Mouse (Mus musculus): ENCODE data around the gene Ctnna2.

The Ctnna2 gene

DNA sequence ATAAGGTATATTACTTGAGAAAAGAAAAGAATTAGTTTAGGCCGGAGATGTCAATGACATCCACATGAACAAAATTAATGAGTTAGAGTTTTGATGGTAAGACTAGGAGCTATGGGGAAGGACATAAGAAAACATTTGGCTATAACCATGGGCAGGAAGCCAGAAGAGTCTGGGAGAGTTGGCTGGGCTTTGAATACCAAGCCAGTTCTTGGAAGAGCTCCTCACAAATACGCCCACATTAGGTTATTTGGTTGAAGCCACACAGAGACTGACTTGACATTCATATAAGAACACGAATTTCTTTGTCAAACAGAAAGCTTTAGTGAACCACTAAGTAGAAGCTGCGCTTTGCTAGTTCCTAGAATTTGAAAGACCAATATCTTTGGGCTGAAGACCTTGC is 554.7 kb downstream of the Ctnna2 start:
- no peak for DNase-seq (ENCODE audit: low spot score)

DNA sequence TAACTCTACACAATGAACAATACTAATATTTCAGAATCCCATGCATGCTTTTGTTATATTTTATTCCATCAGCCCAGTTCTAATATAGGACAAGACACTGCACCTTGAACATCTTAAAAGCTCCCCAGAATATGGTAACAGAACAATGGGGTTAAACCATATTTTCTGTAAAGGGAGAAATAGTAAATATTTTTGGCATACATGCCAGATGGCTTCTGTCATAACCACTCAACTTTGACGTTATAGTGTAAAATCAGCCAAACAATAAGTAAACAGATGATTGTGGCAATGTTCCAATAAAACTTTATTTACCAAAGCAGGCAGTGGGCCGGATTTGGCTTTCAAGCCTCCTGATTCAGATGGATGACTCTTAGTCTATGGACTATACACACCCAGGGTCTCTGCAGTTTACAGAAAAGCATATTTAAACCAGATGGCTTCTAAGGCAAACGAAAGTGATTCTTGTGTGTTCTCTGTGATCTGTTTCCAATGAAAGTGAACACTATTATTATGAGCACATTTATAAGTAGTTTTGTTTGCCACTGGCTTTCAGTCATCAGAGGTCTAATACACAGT is 557.8 kb downstream of the Ctnna2 start:
- no peak for DNase-seq (ENCODE audit: low spot score)

DNA sequence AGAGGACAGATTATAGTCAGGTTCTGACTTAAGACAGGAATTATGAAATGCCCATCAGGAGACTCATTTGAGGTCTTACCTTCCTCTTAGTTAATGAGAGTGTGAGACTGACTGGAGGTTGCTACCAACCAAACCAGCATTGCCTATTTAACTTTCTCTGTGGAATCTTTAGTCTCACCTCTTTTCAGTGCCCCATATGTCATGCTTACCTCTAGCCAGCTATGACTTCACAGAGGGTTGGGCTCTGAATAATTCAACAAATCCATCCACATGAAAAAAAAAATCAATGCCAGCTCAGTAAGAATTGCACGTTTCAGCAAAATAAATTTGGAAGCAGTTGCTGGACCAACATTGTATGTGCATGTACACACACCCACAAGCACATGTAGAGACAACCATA is 562.5 kb downstream of the Ctnna2 start:
- DNase-seq (ENCODE audit: low spot score), result no peak

DNA sequence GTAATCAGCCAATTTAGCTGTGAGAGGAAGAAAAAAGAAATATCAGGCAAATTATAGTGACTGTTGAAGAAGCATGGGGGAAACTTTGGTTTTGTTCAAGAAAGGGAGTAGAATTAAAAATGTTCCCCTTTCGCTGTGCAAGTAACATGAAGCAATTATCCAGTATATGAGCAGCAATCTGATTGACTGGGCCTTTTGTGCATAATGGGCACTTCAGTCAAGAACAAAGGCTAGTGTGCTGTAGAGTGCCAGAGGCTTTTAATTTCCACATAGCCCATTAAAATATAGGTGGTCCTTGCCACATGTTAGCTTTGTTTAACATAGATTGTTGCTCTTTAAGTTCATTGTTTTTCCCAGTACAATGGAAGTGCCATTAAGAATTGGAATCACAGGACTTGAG is 566.0 kb downstream of the Ctnna2 start:
- no peak for DNase-seq (ENCODE audit: low spot score)

DNA sequence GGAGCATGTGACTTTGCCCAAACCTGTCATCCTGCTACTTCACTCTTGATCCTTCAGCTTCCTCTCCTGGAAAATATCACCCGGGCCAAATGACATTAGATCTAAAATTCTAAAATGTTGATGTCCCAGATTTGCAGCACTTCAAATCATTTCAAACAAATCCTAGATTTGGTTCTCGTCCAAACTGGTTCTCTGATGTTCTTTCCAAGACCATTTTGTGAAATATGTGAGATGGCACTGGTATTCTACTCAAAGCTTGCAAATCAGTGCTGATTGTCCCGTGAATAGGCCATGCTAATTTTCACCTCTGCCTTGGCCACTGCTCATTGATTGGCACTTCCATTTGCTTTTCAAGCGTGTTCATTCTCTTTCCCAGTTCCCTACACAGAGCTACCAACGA is 571.0 kb downstream of the Ctnna2 start:
- DNase-seq (ENCODE audit: low spot score), result no peak

DNA sequence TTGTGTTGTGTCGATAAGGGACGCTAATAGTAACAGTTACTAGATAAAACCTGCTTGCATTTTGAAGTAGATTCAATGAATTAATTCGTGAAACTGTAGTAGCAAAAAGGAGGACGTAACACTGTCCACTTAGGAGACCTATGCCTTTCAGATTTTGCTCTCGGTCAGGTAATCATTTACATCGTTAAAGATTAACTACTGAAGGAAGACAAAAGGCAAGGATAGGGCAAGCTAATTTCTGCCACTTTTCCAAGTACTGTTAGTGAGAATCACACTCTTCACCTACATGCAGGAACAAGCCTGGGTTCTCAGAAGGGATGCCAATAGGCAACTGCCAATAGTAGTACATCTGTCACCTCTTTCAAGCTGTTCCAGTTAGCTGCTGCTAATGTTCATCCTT is 578.7 kb downstream of the Ctnna2 start:
- no peak for DNase-seq (ENCODE audit: low spot score)

DNA sequence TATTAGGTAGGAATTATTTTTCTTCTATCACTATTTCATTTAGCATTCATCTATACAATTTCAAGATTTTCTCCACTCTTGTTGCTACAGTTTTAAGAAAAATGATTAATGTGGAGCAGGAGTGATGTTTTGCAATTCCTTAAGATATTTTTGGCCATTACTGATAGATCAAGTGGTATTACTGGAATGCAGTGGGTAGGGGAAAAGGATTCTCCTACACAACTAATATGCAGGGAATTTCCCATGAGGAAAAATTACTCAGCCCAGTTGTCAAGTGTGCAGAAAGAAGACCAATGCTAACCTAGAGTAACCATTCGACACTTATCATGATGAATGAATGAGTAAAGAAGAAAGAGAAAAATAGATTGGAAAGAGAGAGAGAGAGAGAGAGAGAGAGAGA is 587.8 kb downstream of the Ctnna2 start:
- DNase-seq (ENCODE audit: low spot score), result no peak

DNA sequence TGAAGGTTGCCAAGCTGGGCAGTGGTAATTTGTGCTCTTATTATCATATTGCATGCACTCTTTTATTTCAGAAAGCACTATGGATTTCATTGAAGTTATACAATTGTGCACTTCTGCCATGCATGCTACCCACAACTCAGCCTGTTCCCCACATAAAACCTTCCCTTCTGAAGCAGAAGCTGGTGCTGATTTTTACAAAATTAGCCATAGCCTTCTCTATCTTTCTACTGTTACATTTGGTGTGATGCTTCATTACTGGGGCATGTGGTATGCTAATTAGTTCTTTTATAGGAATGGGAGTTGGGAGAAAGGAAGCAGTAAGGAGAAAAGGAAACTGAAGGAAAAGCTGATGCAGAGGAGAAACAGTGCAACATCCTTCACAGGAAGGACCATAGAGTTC is 598.2 kb downstream of the Ctnna2 start:
- no peak for DNase-seq (ENCODE audit: low spot score)

DNA sequence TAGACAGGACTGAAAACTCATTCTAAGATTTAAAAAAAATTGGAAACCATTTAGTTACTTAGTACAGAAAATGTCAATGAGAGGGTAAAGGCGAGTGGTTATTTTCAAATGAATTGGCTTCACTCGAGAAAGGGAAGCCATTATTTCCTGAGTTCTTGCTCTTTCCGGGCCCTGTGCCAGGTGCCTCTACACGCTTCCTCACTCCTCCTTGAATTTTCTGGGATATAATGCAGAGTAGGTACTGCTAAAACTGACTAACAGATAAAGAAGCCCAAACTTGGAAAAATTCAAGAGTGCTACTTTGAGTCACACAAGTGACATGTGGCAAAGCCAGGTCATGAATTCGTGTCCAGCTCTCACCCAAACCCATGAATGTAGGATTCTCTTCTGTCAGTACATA is 606.4 kb downstream of the Ctnna2 start:
- no peak for DNase-seq (ENCODE audit: low spot score)

DNA sequence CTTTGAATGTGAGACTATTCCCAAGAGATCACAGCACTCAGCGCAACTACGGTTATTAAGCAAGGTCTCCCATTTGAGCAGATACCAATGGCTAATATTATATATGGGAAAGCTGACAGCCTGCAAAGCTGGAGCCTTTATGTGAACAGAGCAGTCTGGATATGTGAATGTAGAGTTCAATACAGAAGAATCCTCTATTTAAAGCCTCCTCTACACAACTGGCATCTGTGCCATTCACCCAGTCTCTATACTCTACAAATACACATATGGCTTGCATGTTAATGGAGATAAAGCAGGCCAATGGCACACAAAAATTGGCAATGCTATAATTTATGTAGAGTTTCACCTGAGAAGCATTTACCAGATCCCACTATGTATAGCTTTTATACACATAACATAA is 608.4 kb downstream of the Ctnna2 start:
- DNase-seq (ENCODE audit: low spot score), result no peak

DNA sequence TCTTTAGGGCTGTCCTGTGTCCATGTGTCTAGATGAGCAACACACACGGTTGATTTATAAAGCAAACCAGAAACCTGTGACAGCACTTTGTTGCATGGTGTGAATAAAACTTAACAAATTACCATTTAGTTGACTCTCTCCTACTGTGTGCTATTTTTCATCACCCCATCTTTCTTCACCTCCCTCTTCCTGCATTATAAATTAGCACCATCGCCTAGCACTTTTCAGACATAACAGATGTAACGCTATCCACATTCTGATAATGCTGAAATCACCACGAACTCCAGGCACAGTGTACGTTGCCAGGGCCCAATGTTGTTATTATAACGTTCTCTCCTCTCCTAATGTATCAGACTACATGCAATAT is 621.0 kb downstream of the Ctnna2 start:
- DNase-seq (ENCODE audit: low spot score), result no peak

DNA sequence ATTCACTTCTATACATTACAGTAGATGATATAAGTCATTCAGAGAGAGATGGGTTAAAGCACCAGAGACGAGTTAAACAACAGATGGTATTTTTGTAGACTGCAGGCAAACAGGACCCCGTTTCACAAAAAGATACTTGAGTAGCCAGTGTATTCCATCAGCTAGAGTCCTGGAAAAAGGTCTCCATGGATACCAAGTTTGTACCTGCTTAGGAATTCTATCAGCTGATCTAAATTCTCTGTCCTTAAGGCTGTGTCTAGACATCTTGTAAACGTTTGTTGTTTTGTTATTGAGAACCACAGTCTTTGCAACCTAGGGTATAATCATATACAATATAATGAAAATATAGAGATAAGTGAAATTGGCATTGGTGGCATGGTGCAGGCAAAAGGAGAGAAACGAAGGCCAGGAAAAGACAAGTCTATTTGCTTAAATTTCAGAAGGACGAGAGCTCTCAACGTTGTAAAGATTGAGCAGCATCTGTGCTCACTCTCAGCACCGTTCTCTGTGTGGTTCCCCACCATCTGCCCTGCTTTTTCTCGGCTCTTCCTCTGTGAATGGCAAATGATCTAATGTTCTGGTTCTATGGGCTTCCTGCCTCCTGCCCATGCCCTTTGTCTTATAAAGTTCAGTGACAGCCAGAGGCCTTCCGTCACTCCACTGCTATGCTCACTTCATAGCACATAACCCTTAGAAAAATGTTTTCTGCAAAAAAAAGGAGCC is 621.6 kb downstream of the Ctnna2 start:
- DNase-seq (ENCODE audit: low spot score), result no peak

DNA sequence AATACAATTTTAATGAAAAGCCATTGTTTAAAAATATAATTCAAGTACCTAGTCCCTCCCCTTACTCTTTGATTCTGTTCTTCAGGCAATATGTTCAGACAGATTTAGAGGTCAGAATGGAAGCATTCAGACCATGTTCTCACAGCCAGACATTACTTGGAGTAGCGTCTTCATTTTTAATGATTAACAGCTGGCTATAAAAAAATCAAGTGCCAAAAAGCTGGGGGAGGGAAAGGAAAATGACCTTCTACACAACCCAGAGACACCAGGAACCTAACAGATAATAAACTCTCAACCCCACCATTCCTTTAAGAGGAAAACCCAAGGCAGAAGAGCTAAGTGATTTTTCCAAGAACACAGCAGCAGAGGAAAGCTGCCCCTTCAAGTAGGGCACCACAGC is 624.7 kb downstream of the Ctnna2 start:
- DNase-seq (ENCODE audit: low spot score), result no peak

DNA sequence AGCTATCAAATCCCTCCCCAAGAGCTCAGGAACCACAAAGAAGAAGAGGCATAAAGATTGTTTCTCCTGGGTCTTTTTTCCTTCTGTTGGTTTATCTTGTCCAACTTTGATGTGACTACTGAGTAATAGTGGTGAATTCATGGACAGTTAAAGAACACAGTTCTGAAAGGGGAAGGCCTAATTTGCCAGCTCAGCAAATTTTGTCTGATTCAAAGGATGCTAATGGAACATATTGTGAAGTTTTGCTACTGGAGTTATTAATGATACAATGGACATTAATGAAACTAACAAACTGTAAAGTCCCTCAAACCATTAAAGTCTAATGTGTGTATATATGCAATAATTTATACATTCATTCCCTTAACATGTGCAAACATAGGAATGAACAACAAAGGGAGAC is 635.7 kb downstream of the Ctnna2 start:
- DNase-seq (ENCODE audit: low spot score), result no peak

DNA sequence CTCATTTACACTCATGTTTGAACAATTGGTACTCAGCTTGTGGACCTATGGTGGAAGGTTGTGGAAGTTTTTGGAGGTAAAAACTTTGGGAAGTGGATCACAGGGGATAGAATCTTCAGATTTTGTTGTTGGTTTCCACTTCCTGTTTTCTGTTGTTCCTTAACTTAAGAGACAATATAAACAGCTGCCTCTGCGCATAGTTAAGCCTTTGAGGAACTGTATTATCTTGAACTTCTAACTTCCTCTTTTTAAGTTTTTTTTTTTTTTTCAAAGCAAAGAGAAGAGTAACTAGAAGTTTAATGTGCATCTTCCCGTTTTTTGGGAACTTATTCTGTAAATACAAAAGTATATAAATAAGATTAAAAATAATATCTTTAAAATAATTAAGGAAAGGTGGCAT is 644.0 kb downstream of the Ctnna2 start:
- no peak for DNase-seq (ENCODE audit: low spot score)

DNA sequence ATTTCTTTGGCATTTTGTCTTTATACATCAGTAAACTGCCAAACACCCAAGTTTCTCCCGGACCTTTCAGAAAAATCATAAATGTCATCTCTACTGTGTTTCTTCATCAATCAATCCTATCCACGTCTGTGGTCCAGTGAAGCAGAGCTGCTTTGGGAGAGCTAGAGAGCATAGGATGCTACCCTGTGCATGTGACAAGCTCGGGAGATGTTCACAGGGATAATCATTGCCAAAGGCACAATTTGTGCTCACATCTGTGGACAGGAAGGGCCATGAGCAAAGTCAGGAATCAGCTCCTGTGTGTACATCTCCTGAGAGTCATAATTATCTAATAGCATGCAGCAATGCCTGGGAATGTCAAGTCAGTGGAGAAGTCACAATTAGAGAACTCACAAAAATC is 654.8 kb downstream of the Ctnna2 start:
- DNase-seq (ENCODE audit: low spot score), result no peak

DNA sequence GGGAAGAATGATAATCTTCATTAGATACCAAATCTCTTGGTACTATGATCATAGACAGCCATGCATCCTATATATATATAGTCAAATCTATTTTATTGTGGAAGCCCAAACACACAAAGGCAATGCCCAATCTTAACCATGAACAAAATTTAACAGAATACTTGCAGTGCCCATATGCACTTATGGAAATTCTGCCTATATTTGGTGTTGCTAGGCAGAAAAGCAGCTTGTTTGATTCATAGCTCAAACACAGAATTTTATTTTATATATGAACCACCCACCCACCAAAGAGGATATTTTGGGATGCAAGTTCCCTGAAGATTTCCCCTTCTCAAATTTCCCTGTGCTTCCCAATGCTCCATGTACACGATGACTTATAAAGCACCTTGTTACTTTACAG is 655.2 kb downstream of the Ctnna2 start:
- DNase-seq (ENCODE audit: low spot score), result no peak

DNA sequence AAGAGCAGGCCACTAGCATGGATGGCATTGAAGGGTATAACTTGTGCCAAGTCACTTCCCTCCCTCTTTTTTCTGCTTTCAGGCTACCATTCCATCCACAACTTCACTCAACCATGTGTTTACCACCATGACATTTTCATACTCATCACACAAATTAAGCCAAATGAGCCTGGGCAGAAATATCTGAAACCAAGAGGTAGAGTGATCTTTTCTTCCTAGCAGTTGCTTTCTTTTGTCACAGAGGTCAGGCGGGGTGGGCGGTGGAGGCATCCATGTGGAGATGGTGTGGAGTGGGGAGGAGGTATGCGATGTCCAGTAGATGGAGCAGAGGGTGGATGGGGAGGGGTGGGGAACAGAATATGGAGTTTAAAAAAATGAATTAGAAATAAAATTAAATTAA is 672.7 kb downstream of the Ctnna2 start:
- no peak for DNase-seq (ENCODE audit: low spot score)

DNA sequence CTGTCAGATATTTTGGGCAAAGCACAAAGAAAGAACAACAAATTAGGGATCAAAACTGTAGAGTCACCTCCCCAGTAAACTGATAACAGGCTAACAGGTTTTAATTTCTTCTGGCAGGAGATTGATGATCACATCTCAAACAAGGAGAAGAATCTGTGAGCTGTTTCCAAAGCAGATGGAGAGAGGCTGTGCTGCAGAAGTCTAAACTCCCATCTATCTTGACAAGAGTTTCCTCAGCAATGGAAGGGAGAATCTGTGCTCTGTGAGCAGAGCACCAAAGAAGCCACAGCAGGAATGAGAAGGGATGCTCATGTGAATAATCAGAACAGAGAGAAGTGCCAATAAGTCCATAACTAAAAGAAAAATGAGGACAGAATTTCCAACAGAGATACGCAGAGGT is 678.2 kb downstream of the Ctnna2 start:
- no peak for DNase-seq (ENCODE audit: low spot score)

DNA sequence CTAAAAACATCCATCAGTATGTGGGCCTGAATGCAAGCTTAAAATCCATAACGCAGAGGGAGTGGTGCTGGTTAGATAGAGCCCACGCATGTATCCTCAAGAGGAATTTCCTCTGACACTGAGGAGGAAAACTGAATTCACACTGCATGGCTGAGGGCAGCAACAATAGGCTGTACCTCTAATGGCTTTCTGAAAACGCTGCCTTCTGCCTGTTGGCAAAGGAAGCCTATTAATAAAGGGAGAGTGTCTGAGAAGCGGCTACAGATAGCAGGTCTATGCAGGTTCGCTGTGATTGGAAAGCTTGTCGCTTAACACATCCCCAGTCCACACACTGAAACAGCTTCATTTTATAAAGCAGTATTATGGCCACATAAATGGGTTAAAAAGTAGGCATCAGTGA is 688.1 kb downstream of the Ctnna2 start:
- no peak for DNase-seq (ENCODE audit: low spot score)

DNA sequence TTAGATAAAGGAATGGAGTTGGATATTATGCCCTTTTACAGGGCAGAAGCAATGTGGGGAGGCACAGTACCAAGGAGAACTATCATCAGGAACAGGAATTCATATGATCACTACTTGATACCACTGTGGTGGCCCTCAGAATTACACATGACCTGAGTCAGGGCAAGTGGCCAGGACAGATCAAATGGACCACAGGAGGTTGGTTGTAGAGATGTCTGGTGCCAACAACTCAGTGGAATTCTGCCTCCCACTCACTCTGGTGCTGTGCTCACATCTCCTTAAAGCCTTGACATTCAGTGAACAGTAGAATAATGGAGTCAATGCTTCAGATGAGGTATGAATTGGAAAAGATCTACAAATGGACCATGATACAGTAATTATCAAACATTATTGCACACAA is 691.1 kb downstream of the Ctnna2 start:
- DNase-seq (ENCODE audit: low spot score), result no peak

DNA sequence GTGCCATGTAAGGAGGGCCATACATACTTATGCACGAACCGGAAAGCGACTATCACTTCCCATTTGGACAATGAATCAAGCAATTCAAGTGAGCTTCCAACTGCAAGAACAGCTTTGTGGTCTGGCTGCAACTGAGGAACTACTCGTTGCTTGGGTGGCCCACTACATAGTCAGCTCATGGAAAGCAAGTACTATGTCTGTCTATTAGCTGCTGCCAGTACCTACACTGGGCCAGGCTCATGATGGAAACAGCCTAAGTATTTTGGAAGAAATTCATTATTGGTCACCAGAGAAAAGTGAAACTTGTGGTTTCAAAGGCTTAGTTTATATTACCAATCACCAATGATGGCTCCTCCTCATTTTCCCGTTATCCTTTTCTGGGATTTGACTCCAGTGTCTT is 693.2 kb downstream of the Ctnna2 start:
- no peak for DNase-seq (ENCODE audit: low spot score)

DNA sequence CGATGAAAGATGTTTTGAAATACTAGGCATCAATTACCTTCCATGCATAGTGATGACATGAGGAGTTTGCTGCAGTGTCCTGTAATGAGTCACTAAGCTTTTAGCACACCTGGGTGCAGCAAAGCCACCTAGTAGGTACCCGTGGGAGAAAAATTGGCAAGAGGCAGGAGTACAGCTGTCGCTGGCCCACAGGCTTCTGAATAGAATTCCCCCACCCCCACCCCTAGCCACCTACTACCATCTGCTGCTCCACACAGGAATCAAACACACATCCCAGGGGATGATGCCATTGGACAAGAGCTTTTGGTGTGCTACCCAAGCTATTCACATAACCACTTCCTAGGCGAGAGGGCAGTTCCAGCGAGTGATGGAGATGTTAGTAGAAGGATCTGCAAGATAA is 700.7 kb downstream of the Ctnna2 start:
- no peak for DNase-seq (ENCODE audit: low spot score)

DNA sequence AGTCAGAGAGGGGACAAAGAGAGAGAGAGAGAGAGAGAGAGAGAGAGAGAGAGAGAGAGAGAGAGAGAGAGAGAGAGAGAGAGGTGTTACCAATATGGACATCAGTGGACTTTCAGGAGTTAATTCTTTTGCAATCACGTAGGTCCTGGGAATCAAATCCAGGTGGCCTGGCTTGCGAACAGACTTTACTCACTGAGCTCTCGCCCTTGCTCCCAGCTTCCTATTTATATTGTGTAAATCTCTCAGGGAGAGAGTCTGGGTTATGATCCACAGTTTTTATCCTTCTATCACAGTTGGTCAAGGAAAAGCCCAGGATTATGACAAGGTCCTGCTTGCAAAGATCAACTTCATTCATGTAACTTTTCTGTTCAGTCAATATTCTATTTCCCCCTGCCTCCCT is 714.3 kb downstream of the Ctnna2 start:
- no peak for DNase-seq (ENCODE audit: low spot score)

All from ovary, adult 18-20 months (tissue).